Mouse (Mus musculus) megakaryocyte, embryonic 14.5 days (primary cell): ENCODE results near the gene Treml4. TPM values are rescaled to one million over a fixed set of nuclear protein-coding genes. Genes with fewer than 3 reads are reported as not detected.
A peak's percentile ranks its signal among the peaks of the same experiment; 100 is the strongest.

ENCODE experiments used
- H3K27me3 ChIP-seq: replicated peaks from 2 replicates; pipeline ENCODE3; 2012; ENCODE audit warnings: inconsistent platforms
- H3K36me3 ChIP-seq: replicated peaks from 2 replicates; pipeline ENCODE3; 2012; ENCODE audit warnings: low read length, inconsistent platforms, mixed read lengths
- H3K4me1 ChIP-seq: 2 replicates; pipeline ENCODE4 v1.6.1; 2012; ENCODE audit warnings: inconsistent platforms
- H3K4me3 ChIP-seq: replicated peaks from 2 replicates; pipeline ENCODE3; 2012; ENCODE audit warnings: moderate library complexity, mild to moderate bottlenecking, inconsistent platforms
- H3K9me3 ChIP-seq: 2 replicates; pipeline ENCODE4 v1.6.1; 2012; ENCODE audit warnings: inconsistent platforms
- FLI1 ChIP-seq: IDR thresholded peaks from 2 replicates; pipeline ENCODE4 v1.6.1; 2012; ENCODE audit warnings: low read length, inconsistent platforms, mixed read lengths
- GATA1 ChIP-seq: IDR thresholded peaks from 3 replicates; pipeline ENCODE4 v1.6.1; 2012; ENCODE audit warnings: mixed read lengths, low read length, inconsistent platforms, borderline replicate concordance
- polyA plus RNA-seq: library from polyadenylated mRNA; stranded (reverse); fragments of >175 nt; gene quantifications from 2 replicates; pipeline ENCODE4 v1.2.3, GENCODE M21; 2012; ENCODE audit warnings: low replicate concordance; ENCODE audit not compliant: insufficient read depth

The Treml4 gene
- polyA plus RNA-seq, 1 experiment, result 3.6 TPM

DNA sequence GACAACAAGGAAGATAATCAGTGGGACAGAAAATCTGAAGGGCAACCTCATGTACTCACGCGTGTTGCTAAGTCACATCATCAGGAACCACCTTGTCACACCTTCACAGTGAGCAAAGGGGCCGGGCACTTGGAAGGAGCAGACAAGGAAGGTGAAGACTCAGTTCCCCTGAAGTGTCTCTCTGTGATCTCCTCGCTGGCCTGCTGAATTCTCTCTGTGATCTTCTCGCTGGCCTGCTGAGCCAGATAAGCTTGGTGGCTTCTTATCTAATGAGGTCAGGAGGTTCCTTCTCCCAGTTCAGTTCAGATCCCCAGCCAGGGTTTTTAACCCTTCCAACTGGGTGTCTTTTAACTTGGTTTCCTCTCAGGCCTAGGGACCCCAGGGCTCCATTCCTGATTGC, 8.1 kb downstream of the Treml4 start:
- Histone ChIP-seq H3K36me3 (peaks cover 10% of the 10 kb centered on the region), H3K4me1 (peaks cover 62% of the 10 kb centered on the region), H3K27me3 (peaks cover 1% of the 10 kb centered on the region), H3K9me3 (peaks cover 5% of the 10 kb centered on the region), H3K4me3 (peak overlapping the region; percentile 69)
- no peak for TF ChIP-seq FLI1
- no peak; the same call in 2 of the 3 replicates for TF ChIP-seq GATA1

DNA sequence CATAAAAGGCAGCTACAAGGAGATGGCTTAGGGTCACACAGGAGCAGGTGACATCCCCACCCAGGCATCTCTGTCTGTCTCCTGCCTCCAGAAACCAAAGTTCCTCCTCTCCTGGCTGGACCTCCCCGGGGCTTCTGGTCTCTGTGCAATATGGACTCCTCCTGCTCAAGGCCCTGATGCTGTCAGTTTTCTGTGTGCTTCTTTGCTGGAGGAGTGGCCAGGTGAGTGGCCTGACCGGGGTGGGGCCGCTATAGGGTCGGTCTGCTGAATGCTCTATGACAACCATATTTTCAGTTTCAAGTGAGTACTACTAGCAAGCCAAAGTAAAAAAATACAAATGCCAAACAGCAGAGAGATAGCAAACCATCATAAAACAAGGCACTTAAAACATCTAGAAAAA, 8.5 kb downstream of the Treml4 start:
- peaks cover 62% of the 10 kb centered on the region for H3K4me1 ChIP-seq
- peaks cover 10% of the 10 kb centered on the region for H3K36me3 ChIP-seq
- peak overlapping the region; percentile 69 for H3K4me3 ChIP-seq
- H3K27me3 ChIP-seq, result peaks cover under 1% of the 10 kb centered on the region
- H3K9me3 ChIP-seq, result peaks cover 5% of the 10 kb centered on the region
- no peak for TF ChIP-seq FLI1
- no peak for TF ChIP-seq GATA1

DNA sequence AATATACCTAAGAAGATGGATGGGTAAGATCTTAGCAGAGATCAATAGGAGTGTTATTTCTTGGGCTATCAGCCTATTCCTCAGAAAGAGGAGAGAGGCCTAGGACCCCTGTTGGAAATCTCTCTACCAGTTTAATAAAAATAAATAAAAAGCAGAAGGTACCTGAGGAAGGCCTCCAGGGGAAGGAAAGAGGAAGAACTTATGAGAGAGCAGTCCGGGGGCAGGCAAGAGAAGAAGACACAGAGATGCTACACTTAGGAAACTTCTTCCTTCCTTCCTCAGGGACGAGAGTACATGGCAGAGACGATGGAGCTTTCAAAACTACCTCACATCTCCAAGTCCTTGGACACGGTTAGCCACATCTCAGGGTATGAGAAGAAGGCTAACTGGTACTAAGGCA, 10.0 kb downstream of the Treml4 start:
- Histone ChIP-seq H3K4me1 (peaks cover 71% of the 10 kb centered on the region), H3K4me3 (no peak overlapping the region), H3K9me3 (peaks cover 5% of the 10 kb centered on the region), H3K36me3 (peaks cover 10% of the 10 kb centered on the region), H3K27me3 (no peaks in the 10 kb centered on the region)
- no peak for TF ChIP-seq FLI1
- TF ChIP-seq GATA1, result no peak

DNA sequence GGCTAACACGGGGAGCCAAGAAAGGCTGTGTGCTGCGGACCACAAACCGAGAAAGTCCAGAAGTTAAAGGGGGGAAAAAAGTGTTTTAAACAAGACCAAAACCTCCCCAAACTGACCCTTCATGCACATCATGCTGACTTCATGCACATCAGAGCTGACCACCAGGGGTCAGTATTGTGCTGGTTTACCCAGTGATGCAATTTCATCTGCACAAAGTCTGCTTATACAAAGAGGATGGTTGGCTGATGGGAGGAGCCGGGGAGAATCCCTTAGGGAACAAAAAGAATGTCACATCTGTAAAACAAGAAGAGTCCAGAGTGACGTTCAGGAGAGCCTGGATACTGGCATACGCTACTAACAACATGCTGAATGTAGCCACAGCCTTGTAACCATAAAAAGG, 10.8 kb downstream of the Treml4 start:
- Histone ChIP-seq H3K36me3 (peaks cover 10% of the 10 kb centered on the region), H3K4me3 (no peak overlapping the region), H3K4me1 (peaks cover 70% of the 10 kb centered on the region), H3K9me3 (peaks cover 5% of the 10 kb centered on the region), H3K27me3 (no peaks in the 10 kb centered on the region)
- TF ChIP-seq GATA1, result no peak

DNA sequence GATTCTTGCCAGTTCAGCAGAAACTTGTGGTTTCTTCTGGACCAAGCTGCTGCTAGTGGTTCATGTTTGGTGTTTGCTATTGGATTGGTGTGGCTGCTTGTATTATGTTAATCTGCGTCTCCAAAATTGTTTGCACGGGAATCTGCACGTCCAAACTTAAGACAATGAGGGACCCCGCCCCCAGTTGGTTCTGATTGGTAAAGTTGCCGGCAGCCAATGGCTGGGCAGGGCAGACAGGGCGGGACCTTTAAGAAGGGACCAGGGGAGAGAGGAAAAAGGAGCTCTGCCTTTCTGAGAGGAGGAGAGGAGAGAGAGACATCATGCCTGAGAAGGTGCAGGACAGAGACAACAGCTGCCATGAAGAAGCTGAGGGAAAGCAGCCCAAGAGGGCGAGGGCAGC, 11.6 kb downstream of the Treml4 start:
- TF ChIP-seq FLI1, result no peak
- Histone ChIP-seq H3K4me1 (peaks cover 70% of the 10 kb centered on the region), H3K9me3 (peaks cover 5% of the 10 kb centered on the region), H3K27me3 (no peaks in the 10 kb centered on the region), H3K4me3 (no peak overlapping the region), H3K36me3 (peaks cover 10% of the 10 kb centered on the region)

DNA sequence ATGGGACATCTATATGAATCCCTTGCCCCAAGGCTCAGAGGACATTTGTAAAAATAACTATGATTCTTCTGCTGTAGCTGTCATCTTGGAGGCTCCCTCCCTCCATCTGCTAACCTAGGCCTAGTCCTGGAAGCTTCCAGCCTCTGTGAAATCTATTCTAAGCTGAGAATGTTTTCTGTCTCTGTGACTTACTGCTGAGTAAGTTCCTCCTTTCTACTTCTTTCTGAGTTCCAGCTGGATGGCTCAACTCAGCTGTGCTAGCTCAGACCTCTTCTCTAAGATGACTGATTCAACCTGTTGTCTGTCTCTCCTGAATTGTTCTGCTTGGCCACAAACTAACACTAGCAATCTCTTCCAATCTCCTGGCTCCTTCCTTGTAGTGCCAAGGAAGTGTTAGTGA, 14.3 kb downstream of the Treml4 start:
- Histone ChIP-seq H3K9me3 (0 out of 2 replicates have a peak, but pooled peaks cover under 1% of the 10 kb centered on the region), H3K27me3 (no peaks in the 10 kb centered on the region), H3K4me1 (peaks cover 51% of the 10 kb centered on the region), H3K36me3 (peaks cover 5% of the 10 kb centered on the region), H3K4me3 (no peak overlapping the region)
- TF ChIP-seq GATA1 (no peak), FLI1 (no peak)

DNA sequence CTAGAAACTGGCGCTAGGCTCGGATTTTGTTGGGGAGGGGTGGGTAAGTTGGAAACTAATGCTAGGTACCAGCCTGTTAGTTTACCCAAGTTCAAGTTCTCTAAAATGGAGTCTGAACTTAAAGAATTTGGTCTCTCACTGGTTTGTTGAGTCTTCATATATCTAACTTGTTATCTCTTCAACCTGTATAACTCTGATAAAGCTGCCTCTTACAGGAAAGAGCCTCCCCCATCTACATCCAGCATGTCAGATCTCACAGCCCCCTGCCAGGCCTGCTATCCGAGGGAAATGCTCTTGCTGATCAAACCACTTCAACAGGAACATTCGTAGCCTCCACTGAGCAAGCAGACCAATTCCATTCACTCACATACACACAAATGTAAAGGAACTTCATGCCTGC, 14.9 kb downstream of the Treml4 start:
- TF ChIP-seq FLI1 (no peak), GATA1 (no peak)
- Histone ChIP-seq H3K27me3 (no peaks in the 10 kb centered on the region), H3K36me3 (peaks cover 5% of the 10 kb centered on the region), H3K4me1 (peaks cover 46% of the 10 kb centered on the region), H3K4me3 (no peak overlapping the region), H3K9me3 (no peaks in the 10 kb centered on the region)

DNA sequence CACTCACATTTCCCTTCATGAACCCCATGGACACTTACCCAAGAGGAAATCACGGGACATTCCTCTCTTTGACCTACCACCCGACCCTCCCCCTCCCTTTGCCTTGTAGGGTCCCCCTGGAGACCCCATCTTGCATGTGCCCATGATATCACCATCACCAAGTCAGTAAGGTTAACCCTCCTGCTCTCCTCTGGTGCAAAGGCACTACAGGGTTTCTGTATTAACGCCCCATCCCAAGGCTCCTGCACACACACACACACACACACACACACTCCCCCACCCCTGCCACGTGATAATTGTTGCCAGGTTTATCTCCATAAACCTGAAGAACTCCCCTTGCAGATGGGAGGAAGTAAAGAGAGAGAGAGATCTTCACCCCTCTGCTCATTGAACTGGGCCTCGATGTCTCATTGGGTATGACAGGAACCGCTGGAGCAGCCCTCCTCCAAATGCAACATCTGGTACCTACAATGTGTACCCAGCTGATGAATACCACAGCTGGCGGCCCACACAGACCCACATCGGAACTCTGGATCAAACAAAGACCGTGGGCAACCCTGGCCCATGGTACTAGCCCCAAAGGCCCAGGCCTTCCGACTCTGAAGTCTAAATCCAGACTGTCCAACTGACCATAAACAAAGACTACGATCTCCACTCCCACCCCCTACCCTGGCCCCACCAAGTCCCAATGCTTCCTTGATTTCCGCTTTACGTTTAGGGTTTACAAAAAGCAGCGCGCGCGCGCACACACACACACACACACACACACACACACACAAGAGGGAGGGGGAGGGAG, 17.0 kb downstream of the Treml4 start:
- Histone ChIP-seq H3K36me3 (peaks cover 5% of the 10 kb centered on the region), H3K27me3 (no peaks in the 10 kb centered on the region), H3K9me3 (no peaks in the 10 kb centered on the region), H3K4me1 (peaks cover 29% of the 10 kb centered on the region), H3K4me3 (no peak overlapping the region)
- no peak for TF ChIP-seq GATA1
- TF ChIP-seq FLI1, result no peak

DNA sequence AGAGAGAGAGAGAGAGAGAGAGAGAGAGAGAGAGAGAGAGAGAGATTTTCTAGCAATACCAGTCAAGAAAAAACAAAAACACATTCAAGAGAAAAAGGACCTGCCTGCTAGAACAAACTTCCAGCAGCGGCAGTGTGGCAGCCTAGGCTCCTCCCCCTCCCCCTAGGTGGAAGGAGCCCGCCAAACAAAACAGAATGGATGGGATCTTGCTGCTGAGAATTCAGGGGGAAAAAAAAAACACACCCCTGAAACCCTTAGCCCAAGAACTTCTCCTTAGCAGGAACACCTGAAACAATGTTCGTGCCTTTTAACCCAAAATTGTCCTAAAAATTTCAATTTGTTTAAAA, 17.6 kb downstream of the Treml4 start:
- H3K9me3 ChIP-seq, result no peaks in the 10 kb centered on the region
- H3K4me1 ChIP-seq, result peaks cover 32% of the 10 kb centered on the region
- H3K36me3 ChIP-seq, result peaks cover 3% of the 10 kb centered on the region
- H3K27me3 ChIP-seq, result no peaks in the 10 kb centered on the region
- H3K4me3 ChIP-seq, result no peak overlapping the region
- TF ChIP-seq GATA1, result no peak
- TF ChIP-seq FLI1, result no peak

DNA sequence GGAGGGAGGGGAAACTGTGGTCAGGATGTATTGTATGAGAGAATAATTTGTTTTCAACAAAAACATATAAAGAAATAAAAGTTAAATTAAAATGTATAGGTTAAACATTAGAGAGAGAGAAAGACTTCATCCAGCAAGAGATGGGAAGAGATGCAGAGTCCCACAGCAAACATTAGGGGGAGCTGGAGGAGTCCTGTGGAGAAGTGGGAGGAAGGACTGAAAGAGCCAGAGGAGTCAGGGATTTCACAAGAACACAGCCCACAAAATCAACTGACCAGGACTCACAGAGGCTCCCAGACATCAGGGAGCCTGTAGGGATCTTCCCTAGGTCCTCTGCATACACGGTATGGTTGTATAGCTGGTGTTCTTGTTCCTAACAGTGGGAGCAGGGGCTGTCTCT, 22.7 kb downstream of the Treml4 start:
- Histone ChIP-seq H3K4me3 (peak overlapping the region; percentile 81), H3K4me1 (peaks cover 26% of the 10 kb centered on the region)
- TF ChIP-seq FLI1, result no peak
- TF ChIP-seq GATA1, result no peak

DNA sequence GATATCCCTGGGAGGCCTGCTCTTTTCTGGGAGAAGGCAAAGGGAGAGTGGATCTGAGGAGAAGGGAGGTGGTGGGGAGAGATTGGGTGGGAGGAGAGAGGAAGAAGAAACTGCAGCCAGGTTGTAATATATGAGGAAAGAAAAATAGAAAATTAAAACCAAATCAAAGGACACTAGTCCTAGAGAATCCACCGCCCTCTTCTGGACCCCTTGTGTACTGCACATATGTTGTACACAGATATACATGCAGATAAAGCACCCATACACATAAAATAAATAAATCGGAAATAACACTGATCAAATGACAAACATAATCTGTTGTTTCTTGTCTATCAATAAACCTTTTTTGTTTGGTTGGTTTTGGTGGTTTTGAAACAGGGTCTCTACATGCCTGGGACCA, 23.2 kb downstream of the Treml4 start:
- no peaks in the 10 kb centered on the region for H3K27me3 ChIP-seq
- no peak for TF ChIP-seq GATA1
- H3K4me1 ChIP-seq, result peaks cover 30% of the 10 kb centered on the region
- 0 out of 2 replicates have a peak, but pooled peaks cover 2% of the 10 kb centered on the region for H3K9me3 ChIP-seq
- peak overlapping the region; percentile 81 for H3K4me3 ChIP-seq
- H3K36me3 ChIP-seq, result peaks cover 2% of the 10 kb centered on the region

More for the DNA sequence above, 22.7 kb downstream of the Treml4 start:
- peaks cover 2% of the 10 kb centered on the region for H3K36me3 ChIP-seq
- H3K9me3 ChIP-seq, result 0 out of 2 replicates have a peak, but pooled peaks cover 2% of the 10 kb centered on the region
- H3K27me3 ChIP-seq, result no peaks in the 10 kb centered on the region
